Mouse (Mus musculus): ENCODE data around the gene Sun1. TPM values are rescaled to one million over a fixed set of nuclear protein-coding genes. Genes with fewer than 3 reads are reported as not detected.

Gene Sun1
- total RNA-seq (2021) = 100 to 1,000 TPM in 1 of 2 experiments, 10 to 100 TPM in 1; 98.7 to 116 TPM
- long read RNA-seq, experiment 1, full-length matches to known transcripts = 56 of 152 reads
- long read RNA-seq, experiment 1, partial matches to known transcripts = 28 of 152 reads
- long read RNA-seq, experiment 1, other reads (novel, unspliced or antisense) = 68 of 152 reads
- long read RNA-seq, experiment 2, full-length matches to known transcripts = 39 of 129 reads
- long read RNA-seq, experiment 2, partial matches to known transcripts = 23 of 129 reads
- long read RNA-seq, experiment 2, other reads (novel, unspliced or antisense) = 67 of 129 reads

DNA sequence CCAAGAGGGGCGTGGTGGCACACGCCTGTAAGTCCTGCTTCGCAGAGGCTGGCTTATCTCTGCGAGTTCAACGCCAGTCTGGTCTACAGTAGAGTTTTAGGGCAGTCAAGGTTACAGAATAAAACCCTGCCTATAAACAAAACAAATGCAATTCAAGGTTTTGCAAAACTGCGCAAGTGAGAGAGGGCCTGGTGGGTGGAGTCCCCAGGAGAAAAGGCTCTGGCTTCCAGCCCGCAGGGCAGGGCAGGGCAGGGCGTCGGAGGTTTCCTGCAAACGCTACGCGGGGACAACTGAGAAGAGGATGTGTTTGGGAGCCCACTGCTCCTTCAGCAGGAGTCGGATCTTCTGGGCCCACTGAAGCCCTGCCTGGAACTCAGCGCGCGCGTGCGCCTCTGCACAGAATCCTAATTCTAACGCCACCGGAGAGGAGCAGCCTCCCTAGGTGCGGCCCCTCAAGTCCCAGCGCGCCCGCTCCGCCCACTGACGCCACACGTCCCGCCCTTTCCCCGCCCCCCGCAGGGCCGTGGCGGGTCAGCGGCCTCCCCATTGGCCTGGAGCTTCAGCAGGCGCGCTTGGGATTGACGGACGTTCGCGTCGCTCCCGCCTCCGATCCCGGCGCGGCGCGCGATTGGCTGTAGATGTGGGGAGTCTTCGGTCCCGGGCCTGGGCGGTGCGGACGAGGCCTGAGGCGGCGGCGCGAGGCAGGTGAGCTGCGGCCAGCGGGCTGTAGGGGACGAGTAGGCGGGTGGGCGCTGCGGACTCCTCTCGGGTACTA is at the start of gene Sun1:
Sun1 (plus strand) TSS at position 643 of the 775 bp plus-strand sequence.
- DNase-seq (ENCODE audit: low spot score in 2 of 2) = peak; percentile 98 to 99
- intact Hi-C loops (cut with DNase I) = no loop called here

DNA sequence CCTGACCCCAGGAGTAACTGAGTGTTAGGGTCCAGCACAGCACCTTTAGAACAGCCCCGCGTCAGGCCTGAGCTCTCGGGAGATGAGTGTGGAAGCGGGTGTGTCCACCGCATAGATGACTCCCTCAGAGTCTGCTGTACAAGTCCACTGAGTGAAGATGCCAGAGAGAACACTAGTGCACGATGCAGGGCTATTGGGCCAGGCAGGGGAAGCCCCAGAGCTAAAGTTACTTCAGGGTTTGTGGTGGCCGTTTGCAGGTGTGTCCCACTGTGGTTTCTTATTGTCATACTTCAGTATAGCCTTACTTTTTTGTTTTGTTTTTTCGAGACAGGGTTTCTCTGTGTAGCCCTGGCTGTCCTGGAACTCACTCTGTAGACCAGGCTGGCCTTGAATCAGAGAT is 39.5 kb upstream of the Sun1 start:
- DNase-seq (ENCODE audit: low spot score in 2 of 2) = no peak
- intact Hi-C loops (cut with DNase I) = no loop called here

DNA sequence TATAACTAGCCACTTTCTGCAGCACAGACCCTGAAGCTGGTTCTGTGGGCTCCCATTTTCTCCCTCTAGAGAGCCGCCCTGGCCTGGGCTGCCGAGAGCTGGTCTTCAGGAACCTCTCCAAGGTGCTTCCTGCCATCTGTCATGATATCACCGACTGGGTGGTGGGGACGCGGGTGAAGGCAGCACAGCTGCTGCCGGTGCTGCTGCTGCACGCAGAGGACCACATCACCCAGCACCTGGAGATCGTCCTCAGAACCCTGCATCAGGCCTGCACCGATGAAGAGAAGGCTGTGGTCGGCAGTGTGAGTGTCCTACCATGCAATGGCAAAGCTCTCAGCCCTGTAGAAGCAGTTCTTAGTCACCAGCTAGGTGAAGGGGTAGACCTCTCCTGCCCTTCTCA is 38.8 kb upstream of the Sun1 start:
- no peak for DNase-seq (ENCODE audit: low spot score in 2 of 2)
- intact Hi-C loops (cut with DNase I) = no loop called here

DNA sequence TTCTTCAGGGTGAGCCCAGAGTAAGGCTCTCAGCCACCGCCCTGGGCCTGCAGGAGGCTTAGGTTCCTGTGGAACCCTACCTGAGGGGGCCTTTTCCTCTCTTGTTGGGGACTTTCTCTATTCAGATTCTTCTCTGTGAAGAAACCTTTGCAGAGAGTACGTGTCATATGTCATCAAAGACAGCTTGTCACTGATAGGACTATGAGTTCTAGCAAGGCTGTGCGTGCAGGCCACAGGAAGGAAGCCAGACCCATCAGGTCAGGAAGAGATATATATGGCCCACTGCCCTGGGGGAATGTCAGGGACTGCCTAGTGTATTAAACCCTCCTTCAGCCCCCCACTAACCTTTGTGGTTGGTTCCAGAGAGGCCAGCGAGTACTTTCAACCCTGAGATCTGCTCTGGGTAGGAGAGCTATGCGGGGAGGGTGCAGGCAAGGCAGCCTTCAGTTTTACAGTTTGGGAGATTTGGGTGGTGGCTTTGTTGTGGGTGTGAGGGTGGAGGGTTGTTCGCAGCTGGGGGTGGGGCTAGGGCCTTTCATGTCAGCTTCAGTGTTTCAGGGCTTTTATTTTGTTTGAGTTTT is 33.6 kb upstream of the Sun1 start:
- intact Hi-C loops (cut with DNase I) = no loop called here
- DNase-seq (ENCODE audit: low spot score in 2 of 2) = no peak

DNA sequence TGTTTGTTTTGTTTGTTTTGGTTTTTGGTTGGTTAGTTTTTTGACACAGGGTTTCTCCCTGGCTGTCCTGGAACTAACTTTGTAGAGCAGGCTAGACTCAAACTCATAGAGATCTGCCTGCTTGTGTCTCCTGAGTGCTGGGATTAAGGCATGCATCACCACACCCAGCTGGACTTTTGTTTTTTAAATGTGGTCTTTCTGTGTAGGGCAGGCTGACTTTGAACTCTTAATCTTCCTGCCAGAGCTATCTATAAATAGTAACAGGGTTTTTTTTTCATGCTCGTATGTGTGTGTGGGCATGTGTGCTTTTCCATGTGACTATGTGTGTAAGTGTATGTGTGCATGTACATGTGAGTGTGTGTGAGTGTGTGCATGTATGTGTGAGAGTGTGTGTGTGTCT is 32.9 kb upstream of the Sun1 start:
- intact Hi-C loops (cut with DNase I) = no loop called here
- DNase-seq (ENCODE audit: low spot score in 2 of 2) = no peak

DNA sequence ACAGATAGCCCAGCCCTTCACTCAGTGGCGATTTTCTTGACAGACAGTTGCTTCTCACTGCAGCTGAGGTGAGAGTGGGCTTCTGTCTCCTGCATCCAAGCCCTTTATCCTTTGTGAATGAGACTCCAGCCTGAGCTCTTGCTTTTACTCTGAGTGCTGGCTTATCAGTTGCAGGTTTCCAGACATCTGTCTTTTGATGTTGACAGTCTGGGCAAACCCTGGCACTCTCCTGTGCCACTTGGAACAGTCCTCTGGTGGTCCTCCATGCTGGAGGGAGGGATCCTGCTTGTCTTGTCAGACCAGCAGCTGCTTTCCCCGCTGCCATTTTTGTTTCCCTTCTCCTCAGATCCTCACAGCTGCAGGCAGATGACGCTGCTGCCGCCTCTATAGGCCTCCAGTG is 28.5 kb upstream of the Sun1 start:
- DNase-seq (ENCODE audit: low spot score in 2 of 2) = no peak
- intact Hi-C loops (cut with DNase I) = loop anchor here (10.0 kb wide), 1 partner anchor 177 kb away; the partner anchor contains the start of gene Pdgfa

DNA sequence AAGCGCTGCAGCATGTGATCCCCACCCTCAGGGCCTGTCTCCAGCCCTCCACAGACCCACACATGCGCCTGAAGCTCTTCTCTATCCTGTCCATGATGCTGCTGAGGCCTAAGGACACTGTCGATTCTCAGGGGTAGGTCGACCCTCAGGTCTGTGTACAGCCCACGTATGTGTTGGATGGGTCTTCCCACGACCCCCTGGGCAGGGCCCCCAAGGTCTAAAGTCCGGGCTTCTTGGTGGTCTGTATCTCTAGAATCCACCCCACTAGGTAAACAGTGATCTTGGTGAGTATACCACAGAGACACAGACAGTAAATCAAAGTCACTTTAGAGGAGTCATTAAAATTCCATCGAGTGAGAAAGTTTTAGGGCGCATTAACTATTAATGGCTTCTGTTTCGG is 26.3 kb upstream of the Sun1 start:
- DNase-seq (ENCODE audit: low spot score in 2 of 2) = no peak
- intact Hi-C loops (cut with DNase I) = loop anchor here (10.0 kb wide), 1 partner anchor 179 kb away; the partner anchor contains the start of gene Pdgfa

DNA sequence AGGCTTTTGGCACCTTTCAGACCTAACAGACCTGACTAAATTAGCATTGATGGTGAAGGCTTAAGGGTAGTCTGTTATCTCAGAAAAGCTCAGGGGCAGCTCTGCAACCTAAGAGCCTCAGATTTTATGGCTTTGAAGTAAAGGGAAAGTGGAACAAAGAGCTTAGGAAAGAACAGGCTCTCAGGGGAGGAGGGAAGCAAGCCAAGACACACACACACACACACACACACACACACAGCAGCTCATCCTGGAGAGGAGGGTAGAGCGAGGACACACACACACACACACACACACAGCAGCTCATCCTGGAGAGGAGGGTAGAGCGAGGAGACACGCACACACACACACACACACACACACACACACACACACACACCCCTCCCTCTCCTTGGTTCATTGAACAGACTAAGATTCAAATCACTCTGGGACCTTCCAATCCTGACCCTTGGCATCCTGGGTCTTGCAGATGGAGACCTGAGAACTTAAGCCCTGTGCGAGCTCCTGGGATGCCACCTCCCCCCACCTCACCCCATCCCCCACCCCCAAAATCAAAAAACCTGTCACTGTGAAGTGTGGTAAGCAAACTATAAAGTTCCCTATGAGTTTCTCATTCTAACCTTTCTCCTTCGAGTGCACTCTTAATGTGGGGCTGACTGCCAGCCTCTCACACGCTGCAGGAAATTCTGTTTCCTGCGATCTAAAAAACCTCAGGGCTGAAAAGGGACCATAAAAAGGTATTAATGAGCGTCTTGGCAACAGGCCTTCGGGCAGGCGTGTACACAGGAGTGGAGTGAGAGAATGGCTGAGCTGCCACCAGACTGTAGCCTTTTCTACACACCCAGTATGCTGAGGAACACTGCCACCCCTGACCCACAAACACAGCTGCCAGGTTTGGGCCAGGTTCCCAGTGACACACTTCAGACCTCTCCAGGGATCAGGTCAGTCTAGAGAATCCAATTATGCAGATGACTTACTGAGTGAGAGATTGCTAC is 25.6 kb upstream of the Sun1 start:
- intact Hi-C loops (cut with DNase I) = loop anchor here (5.0 to 10.0 kb wide), 2 partner anchors 98 to 180 kb away; partner anchors contain the start of gene Pdgfa
- no peak for DNase-seq (ENCODE audit: low spot score in 2 of 2)

DNA sequence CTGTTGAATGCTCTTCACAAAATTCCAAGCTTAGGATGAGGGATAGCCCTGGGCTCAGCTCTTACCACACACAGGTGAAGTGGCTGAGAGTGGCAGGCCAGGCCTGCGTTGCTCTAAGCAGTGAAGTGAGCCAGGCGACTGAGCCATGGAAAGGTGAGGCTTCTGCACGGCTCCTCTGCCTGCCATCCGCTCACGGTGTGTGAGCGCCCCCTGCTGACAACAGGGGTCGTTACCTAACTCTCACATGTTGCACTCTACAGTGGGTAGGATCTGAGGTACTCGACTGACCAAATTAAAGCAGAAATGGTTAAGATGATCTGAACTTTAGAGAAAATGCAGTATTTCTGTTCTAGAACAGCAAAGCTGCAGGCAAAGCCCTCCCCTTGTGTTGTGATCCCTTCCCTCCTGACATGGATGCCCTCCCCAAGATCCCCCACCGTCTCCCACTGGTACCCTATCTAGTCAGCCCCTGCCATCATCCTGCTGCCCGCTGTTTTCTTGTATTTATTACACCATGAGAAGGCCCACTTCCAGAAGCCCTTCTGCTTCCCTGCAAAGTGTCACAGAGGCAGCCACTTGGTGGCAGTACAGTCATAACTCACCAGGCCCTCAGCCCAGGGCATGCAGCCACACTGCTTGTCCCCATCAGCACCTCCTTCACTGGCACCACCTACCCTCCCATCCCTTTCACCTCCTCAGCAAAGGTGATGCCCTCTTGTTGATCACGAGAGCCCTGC is 21.4 kb upstream of the Sun1 start:
- intact Hi-C loops (cut with DNase I) = loop anchor here (2.0 to 10.0 kb wide), 3 partner anchors 102 to 330 kb away; partner anchors contain the start of gene Pdgfa

DNA sequence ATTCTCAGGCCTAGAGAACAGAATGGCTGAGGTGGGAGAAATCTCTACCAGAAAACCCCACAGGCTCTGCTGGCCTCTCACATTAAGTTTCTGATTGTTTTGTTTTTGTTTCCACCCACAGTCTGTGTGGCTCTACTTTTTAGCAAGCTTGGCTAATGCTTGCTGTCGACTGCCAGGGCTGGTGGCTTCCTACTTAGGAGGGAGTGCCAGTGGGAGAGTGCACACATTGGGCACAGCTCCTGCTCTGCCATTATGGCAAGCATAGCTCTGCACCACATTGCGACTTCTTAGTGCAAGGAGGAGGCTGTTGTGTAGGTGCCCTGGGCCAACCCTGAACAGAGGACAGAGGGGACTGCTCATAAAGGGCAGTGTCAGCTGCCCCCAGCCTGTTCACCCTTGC is 17.3 kb upstream of the Sun1 start:
- no peak for DNase-seq (ENCODE audit: low spot score in 2 of 2)
- intact Hi-C loops (cut with DNase I) = no loop called here

More for the DNA sequence above, 21.4 kb upstream of the Sun1 start:
- peak; percentile 66 to 84 for DNase-seq (ENCODE audit: low spot score in 2 of 2)

DNA sequence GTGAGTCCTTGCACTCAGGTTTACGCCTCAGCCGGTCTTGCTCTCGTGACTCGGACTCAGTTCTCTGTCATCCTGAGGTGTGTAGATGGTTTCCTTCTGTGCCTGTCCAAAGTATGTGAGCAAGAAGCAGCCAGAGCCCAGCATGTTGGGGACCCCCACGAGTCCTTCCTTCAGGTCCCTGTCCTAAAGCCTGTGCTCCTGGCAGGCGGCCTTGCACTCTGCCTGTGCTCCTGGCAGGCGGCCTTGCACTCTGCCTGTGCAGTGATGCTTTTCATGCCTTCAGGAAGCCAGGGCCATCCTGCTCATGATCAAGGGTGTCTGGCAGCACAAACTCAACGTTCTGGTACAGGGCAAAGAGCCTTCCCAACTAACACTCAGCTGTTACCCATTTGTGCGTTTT is 16.8 kb upstream of the Sun1 start:
- intact Hi-C loops (cut with DNase I) = no loop called here
- DNase-seq (ENCODE audit: low spot score in 2 of 2) = no peak

DNA sequence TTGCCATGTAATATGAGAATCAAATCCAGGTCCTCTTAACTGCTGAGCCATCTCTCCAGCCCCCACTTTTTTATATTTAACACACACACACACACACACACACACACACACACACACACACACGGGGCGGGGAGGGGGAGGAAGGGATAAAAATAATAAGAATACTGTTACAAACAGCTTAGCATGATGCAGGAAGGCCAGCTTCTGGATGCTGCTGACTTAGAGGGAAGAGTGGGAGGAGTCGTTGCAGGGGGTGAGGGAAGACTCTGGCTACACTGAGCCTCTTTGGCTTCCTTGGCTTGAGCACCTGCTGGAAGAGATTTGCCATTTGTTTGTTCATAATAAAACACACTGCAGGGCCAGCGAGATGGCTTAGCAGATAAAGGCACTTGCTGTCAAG is 15.5 kb upstream of the Sun1 start:
- peak in 1 of 2 experiments; percentile 37 for DNase-seq (ENCODE audit: low spot score in 2 of 2)
- intact Hi-C loops (cut with DNase I) = no loop called here

DNA sequence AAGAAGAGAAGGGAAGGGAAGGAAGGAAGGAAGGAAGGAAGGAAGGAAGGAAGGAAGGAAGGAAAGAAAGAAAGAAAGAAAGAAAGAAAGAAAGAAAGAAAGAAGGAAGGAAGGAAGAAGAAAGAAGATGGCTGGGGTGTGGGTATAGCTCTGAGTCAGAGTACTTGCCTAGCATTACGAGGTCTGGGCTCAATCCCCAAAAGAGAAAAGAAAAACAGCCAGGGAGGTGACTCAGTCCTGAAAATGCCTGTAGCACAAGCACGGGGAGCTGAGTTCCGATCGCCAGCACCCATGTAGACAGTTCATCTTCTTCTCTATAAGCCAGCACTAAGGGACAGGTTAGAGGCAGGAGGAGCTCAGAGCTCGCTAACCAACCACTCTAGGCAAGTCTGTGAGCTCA is 10.7 kb upstream of the Sun1 start:
- intact Hi-C loops (cut with DNase I) = no loop called here
- no peak for DNase-seq (ENCODE audit: low spot score in 2 of 2)

DNA sequence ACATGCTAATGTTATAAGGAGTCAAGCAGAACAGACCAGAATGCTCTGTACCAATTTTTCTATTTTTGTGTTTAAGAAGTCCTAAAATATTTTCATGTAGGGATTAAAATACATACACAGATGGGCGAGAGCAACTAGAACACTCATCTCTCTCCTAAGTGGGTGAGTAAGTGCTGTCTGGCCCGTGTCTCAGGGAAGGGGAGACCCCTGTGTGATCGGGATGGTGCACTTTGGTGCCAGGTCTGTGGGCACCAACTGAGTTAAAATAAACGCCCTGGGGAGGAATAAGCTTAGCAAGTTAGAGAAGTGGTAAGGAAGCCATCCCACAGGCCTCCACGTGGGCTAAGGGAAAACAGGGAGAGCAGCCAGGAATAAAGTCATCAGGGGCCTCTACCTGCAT is 9.5 kb upstream of the Sun1 start:
- DNase-seq (ENCODE audit: low spot score in 2 of 2) = peak in 1 of 2 experiments; percentile 56
- intact Hi-C loops (cut with DNase I) = no loop called here

DNA sequence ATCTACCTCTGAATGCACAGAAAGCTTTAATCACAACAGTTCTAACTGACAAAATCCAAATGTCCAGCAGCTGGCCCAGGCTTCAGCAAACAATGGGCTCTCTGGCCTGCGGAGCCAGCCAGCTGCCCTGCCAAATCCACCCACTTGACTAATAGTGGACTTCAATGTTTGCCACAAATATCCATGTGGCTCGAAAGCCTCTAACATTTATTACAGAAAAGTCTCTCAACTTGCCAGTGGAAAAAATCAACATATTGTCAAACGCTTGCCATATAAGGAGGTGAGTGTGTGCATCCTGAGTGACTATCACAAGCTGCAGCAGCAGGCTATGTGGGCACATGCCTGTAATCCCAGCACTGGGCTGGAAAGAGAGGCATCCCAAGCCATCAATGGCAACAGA is 1.7 kb upstream of the Sun1 start:
- DNase-seq (ENCODE audit: low spot score in 2 of 2) = peak in 1 of 2 experiments; percentile 41
- intact Hi-C loops (cut with DNase I) = no loop called here

DNA sequence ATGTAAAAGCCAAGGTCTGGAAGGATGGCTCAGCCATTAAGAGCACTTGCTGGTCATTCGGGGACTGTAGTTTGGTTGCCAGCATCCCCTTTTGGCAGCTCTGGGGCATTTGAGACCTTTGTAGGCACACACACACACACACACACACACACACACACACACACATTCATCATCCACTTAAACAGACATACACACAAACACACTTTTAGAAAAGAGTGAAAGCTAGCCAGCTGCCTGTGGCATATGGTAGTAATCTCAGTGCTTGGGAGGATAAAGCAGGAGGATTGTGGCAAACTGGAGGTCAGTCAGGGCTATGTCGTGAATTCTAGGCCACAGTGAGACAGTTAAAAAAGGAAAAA is 822 bp upstream of the Sun1 start:
- intact Hi-C loops (cut with DNase I) = no loop called here
- DNase-seq (ENCODE audit: low spot score in 2 of 2) = peak in 1 of 2 experiments; percentile 53

DNA sequence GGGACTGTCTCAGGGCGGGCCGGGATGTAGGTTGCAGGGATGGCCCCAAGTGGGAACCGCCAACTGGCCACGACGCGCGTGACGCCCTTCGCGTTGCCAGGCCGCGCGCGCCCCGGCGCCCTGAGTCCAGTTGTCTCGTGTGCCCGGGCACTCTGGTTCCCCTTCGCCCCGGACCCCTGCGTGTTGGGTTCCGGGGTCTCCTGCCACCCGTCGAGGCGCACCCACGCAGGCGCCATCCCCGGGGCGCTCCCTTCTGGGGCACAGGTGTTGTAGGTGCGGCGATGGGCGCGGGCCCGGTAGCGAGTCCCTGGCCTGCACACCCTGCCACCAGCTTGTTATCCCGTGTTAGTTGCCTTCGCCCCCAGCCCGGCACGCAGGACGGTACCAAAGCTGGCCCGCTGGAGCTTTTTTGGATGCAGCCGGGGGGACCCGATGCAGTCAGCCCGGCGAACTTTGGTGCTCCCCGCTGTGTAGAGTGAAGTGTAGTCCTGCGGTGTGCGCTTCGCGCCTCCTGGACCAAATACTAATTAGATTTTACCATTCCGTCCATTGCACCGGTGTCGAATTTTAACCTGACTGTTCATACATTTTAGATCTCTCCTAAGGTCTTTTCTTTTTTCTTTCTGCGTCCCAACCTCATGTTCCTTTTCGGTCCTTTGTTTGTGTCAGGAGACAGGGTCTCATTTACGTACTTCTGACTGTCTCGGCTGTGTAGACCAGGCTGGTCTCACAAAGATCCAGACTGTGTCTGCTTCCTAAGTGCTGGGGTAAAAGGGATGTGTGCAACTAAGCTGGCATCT is 533 bp downstream of the Sun1 start:
- intact Hi-C loops (cut with DNase I) = no loop called here
- peak in 1 of 2 experiments; percentile 45 for DNase-seq (ENCODE audit: low spot score in 2 of 2)

DNA sequence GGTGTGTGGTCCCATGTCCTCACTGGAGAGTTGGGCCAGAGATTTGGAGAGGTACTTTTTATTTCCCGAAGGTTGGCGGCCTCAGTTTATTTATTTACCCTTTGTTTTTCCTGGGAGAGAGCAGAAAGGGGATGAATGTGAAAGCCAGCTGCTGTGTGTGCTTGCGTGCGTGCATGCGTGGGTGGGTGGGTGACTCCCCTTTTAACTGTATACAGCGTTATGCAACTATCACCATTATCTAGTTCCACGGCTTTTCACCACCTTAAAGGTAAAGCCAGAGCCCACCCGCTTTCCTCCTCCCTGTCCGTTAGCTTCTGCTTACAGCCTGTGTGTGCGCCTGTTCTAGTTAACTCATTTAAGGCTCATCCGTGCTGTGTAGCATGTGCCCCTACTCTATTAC is 1.7 kb downstream of the Sun1 start:
- DNase-seq (ENCODE audit: low spot score in 2 of 2) = peak in 1 of 2 experiments; percentile 45
- intact Hi-C loops (cut with DNase I) = no loop called here
